Mouse (Mus musculus): ENCODE results near the gene Gm20388. TPM values are rescaled to one million over a fixed set of nuclear protein-coding genes. Genes with fewer than 3 reads are reported as not detected.

Gm20388 gene
- total RNA-seq, 1 experiment = 27.0 TPM

DNA sequence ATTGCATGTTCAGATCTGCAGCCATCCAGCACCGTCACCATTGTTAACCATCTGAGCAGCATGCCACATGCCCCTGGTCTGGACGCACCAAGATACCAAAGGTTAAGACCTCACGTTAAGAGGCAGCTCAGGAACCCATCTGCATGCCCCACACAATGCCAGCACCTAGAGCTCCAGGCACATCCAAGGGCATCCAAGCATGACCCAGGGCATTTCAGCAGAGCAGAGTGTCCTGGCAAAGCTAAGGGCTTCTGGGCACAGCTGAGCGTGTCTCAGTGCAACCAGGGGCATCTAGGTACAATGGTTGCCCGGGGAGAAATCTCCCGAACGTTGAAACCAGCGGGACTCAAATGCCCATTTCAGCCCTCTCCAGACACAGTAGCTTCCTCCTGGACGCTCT lies 2690.0 kb downstream of the Gm20388 start:
- H3K36me3 ChIP-seq (ENCODE audit: control insufficient read depth, insufficient read depth, low read length, poor library complexity, severe bottlenecking) = no peaks in the 10 kb centered on the region
- no peak overlapping the region for H3K9ac ChIP-seq (ENCODE audit: insufficient read depth, low read depth, low read length, poor library complexity, severe bottlenecking)
- in situ Hi-C loops (cut with MboI; ENCODE audit: low sequenced_read_pairs in 2 of 2, unreplicated experiment in 2 of 2) = no loop called here
- DNase-seq (ENCODE audit: low read depth, low spot score) = no peak
- no peak overlapping the region for H3K27ac ChIP-seq (ENCODE audit: insufficient read depth, low read depth, low read length, poor library complexity, severe bottlenecking)
- no peak overlapping the region for H3K4me3 ChIP-seq (ENCODE audit: insufficient read depth in 1 of 2, low read depth in 1 of 2, low read length in 2 of 2, poor library complexity in 1 of 2, severe bottlenecking in 1 of 2)
- no peaks in the 10 kb centered on the region for H3K9me3 ChIP-seq (ENCODE audit: control insufficient read depth, insufficient read depth, low read depth, low read length)
- no peaks in the 10 kb centered on the region for H3K4me1 ChIP-seq (ENCODE audit: control insufficient read depth in 2 of 2, insufficient read depth in 2 of 2, low read length in 2 of 2, poor library complexity in 1 of 2)
- no peak for TF ChIP-seq CHD2 (IDR thresholded peaks at IDR 0.05; ENCODE audit: low read depth, low read length)
- TF ChIP-seq ZNF384 (IDR thresholded peaks at IDR 0.05; ENCODE audit: low read depth, low read length) = no peak
- no peak for TF ChIP-seq HCFC1 (IDR thresholded peaks at IDR 0.05; ENCODE audit: borderline replicate concordance, insufficient read depth, low read length)
- no peak for TF ChIP-seq ZC3H11A (IDR thresholded peaks at IDR 0.05; ENCODE audit: borderline replicate concordance, low read depth, low read length)
- TF ChIP-seq MAFK (IDR thresholded peaks at IDR 0.05; ENCODE audit: insufficient read depth, low read depth, low read length) = no peak

DNA sequence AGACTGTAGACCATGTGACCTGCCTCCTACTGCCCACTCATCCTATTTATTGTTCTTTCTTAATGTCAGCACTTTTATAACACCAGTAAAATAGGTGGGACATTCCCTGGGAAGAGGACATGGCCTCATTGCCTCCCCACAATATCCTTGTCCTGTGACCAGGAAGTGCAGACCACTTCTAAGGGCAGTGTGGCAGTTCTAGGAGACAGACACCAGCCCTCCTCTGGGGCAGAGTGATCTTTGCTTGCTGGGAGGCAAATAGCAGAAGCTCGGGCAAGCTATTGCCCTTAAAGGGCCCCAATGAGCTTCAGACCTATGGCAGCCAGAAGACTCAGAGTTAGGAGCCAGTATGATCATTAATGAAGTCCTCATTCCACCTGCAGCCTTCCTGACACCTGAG lies 2694.0 kb downstream of the Gm20388 start:
- H3K4me1 ChIP-seq (ENCODE audit: control insufficient read depth in 2 of 2, insufficient read depth in 2 of 2, low read length in 2 of 2, poor library complexity in 1 of 2) = no peaks in the 10 kb centered on the region
- no peaks in the 10 kb centered on the region for H3K9me3 ChIP-seq (ENCODE audit: control insufficient read depth, insufficient read depth, low read depth, low read length)
- TF ChIP-seq ZNF384 (IDR thresholded peaks at IDR 0.05; ENCODE audit: low read depth, low read length) (no peak), ZC3H11A (IDR thresholded peaks at IDR 0.05; ENCODE audit: borderline replicate concordance, low read depth, low read length) (no peak), MAFK (IDR thresholded peaks at IDR 0.05; ENCODE audit: insufficient read depth, low read depth, low read length) (no peak), CHD2 (IDR thresholded peaks at IDR 0.05; ENCODE audit: low read depth, low read length) (no peak), HCFC1 (IDR thresholded peaks at IDR 0.05; ENCODE audit: borderline replicate concordance, insufficient read depth, low read length) (no peak)
- no peak overlapping the region for H3K27ac ChIP-seq (ENCODE audit: insufficient read depth, low read depth, low read length, poor library complexity, severe bottlenecking)
- in situ Hi-C loops (cut with MboI; ENCODE audit: low sequenced_read_pairs in 2 of 2, unreplicated experiment in 2 of 2) = no loop called here
- no peak overlapping the region for H3K9ac ChIP-seq (ENCODE audit: insufficient read depth, low read depth, low read length, poor library complexity, severe bottlenecking)
- H3K4me3 ChIP-seq (ENCODE audit: insufficient read depth in 1 of 2, low read depth in 1 of 2, low read length in 2 of 2, poor library complexity in 1 of 2, severe bottlenecking in 1 of 2) = no peak overlapping the region
- DNase-seq (ENCODE audit: low read depth, low spot score) = no peak
- no peaks in the 10 kb centered on the region for H3K36me3 ChIP-seq (ENCODE audit: control insufficient read depth, insufficient read depth, low read length, poor library complexity, severe bottlenecking)

DNA sequence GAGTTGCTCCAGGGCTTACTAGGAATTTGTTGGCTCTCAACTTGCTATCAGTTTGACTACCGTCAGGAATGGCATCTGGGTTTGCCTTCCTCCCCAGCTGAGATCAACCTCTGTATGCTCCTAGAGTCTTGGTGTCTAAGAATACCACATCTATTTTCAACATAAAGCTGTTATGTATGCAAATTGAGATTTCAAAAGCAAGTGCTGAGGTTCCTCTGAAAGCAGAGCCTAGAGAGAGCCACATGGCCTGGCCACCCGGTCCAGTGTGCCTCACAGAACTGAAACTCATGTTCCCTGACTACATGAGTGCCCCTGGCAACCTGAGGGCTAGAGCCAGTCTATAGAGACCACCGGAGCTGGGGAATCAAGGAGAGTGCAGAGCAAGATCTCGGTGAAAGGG lies 2694.7 kb downstream of the Gm20388 start:
- DNase-seq (ENCODE audit: low read depth, low spot score) = no peak
- H3K4me3 ChIP-seq (ENCODE audit: insufficient read depth in 1 of 2, low read depth in 1 of 2, low read length in 2 of 2, poor library complexity in 1 of 2, severe bottlenecking in 1 of 2) = no peak overlapping the region
- no peak overlapping the region for H3K9ac ChIP-seq (ENCODE audit: insufficient read depth, low read depth, low read length, poor library complexity, severe bottlenecking)
- no peaks in the 10 kb centered on the region for H3K4me1 ChIP-seq (ENCODE audit: control insufficient read depth in 2 of 2, insufficient read depth in 2 of 2, low read length in 2 of 2, poor library complexity in 1 of 2)
- TF ChIP-seq ZC3H11A (IDR thresholded peaks at IDR 0.05; ENCODE audit: borderline replicate concordance, low read depth, low read length) (no peak), CHD2 (IDR thresholded peaks at IDR 0.05; ENCODE audit: low read depth, low read length) (no peak), MAFK (IDR thresholded peaks at IDR 0.05; ENCODE audit: insufficient read depth, low read depth, low read length) (no peak), ZNF384 (IDR thresholded peaks at IDR 0.05; ENCODE audit: low read depth, low read length) (no peak), HCFC1 (IDR thresholded peaks at IDR 0.05; ENCODE audit: borderline replicate concordance, insufficient read depth, low read length) (no peak)
- no peaks in the 10 kb centered on the region for H3K36me3 ChIP-seq (ENCODE audit: control insufficient read depth, insufficient read depth, low read length, poor library complexity, severe bottlenecking)
- in situ Hi-C loops (cut with MboI; ENCODE audit: low sequenced_read_pairs in 2 of 2, unreplicated experiment in 2 of 2) = no loop called here
- H3K27ac ChIP-seq (ENCODE audit: insufficient read depth, low read depth, low read length, poor library complexity, severe bottlenecking) = no peak overlapping the region
- H3K9me3 ChIP-seq (ENCODE audit: control insufficient read depth, insufficient read depth, low read depth, low read length) = no peaks in the 10 kb centered on the region

DNA sequence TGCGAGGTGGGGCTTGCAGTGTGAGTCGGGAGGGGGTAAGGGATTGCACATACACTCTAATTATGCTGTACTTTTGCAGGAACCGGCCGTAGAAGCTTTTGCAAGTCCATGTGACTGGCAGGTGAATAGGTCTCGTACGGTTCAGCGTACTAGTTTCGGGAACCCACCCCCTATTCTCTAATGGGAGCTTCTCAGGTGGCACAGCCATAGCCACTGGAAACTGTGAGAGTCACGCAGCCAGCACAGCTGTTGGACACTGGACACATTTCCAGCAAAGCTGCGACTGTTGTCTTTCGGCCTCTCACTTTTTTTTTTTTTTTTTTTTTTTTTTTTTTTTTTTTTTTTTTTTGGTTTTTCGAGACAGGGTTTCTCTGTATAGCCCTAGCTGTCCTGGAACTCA lies 2696.2 kb downstream of the Gm20388 start:
- H3K9me3 ChIP-seq (ENCODE audit: control insufficient read depth, insufficient read depth, low read depth, low read length) = no peaks in the 10 kb centered on the region
- no peak for DNase-seq (ENCODE audit: low read depth, low spot score)

GRCm38 (mm10) chr8:122610209-122610608 lies 2699.6 kb downstream of the Gm20388 start:
- no peak overlapping the region for H3K27ac ChIP-seq (ENCODE audit: insufficient read depth, low read depth, low read length, poor library complexity, severe bottlenecking)
- H3K4me1 ChIP-seq (ENCODE audit: control insufficient read depth in 2 of 2, insufficient read depth in 2 of 2, low read length in 2 of 2, poor library complexity in 1 of 2) = no peaks in the 10 kb centered on the region
- in situ Hi-C loops (cut with MboI; ENCODE audit: low sequenced_read_pairs in 2 of 2, unreplicated experiment in 2 of 2) = loop anchor here in 1 of 2 experiments (10.0 kb wide), 1 partner anchor 215 kb away; no protein-coding TSS in a partner anchor
- no peak overlapping the region for H3K4me3 ChIP-seq (ENCODE audit: insufficient read depth in 1 of 2, low read depth in 1 of 2, low read length in 2 of 2, poor library complexity in 1 of 2, severe bottlenecking in 1 of 2)
- H3K9me3 ChIP-seq (ENCODE audit: control insufficient read depth, insufficient read depth, low read depth, low read length) = no peaks in the 10 kb centered on the region
- TF ChIP-seq ZNF384 (IDR thresholded peaks at IDR 0.05; ENCODE audit: low read depth, low read length) = no peak
- no peak for TF ChIP-seq HCFC1 (IDR thresholded peaks at IDR 0.05; ENCODE audit: borderline replicate concordance, insufficient read depth, low read length)
- TF ChIP-seq CHD2 (IDR thresholded peaks at IDR 0.05; ENCODE audit: low read depth, low read length) = no peak
- no peak for TF ChIP-seq MAFK (IDR thresholded peaks at IDR 0.05; ENCODE audit: insufficient read depth, low read depth, low read length)
- no peaks in the 10 kb centered on the region for H3K36me3 ChIP-seq (ENCODE audit: control insufficient read depth, insufficient read depth, low read length, poor library complexity, severe bottlenecking)
- no peak overlapping the region for H3K9ac ChIP-seq (ENCODE audit: insufficient read depth, low read depth, low read length, poor library complexity, severe bottlenecking)
- DNase-seq (ENCODE audit: low read depth, low spot score) = no peak

More for the DNA sequence above, 2696.2 kb downstream of the Gm20388 start:
- H3K4me3 ChIP-seq (ENCODE audit: insufficient read depth in 1 of 2, low read depth in 1 of 2, low read length in 2 of 2, poor library complexity in 1 of 2, severe bottlenecking in 1 of 2) = no peak overlapping the region
- no peak overlapping the region for H3K9ac ChIP-seq (ENCODE audit: insufficient read depth, low read depth, low read length, poor library complexity, severe bottlenecking)
- no peak overlapping the region for H3K27ac ChIP-seq (ENCODE audit: insufficient read depth, low read depth, low read length, poor library complexity, severe bottlenecking)
- TF ChIP-seq ZNF384 (IDR thresholded peaks at IDR 0.05; ENCODE audit: low read depth, low read length) (no peak), ZC3H11A (IDR thresholded peaks at IDR 0.05; ENCODE audit: borderline replicate concordance, low read depth, low read length) (no peak), HCFC1 (IDR thresholded peaks at IDR 0.05; ENCODE audit: borderline replicate concordance, insufficient read depth, low read length) (no peak), CHD2 (IDR thresholded peaks at IDR 0.05; ENCODE audit: low read depth, low read length) (no peak), MAFK (IDR thresholded peaks at IDR 0.05; ENCODE audit: insufficient read depth, low read depth, low read length) (no peak)
- H3K4me1 ChIP-seq (ENCODE audit: control insufficient read depth in 2 of 2, insufficient read depth in 2 of 2, low read length in 2 of 2, poor library complexity in 1 of 2) = no peaks in the 10 kb centered on the region
- H3K36me3 ChIP-seq (ENCODE audit: control insufficient read depth, insufficient read depth, low read length, poor library complexity, severe bottlenecking) = no peaks in the 10 kb centered on the region
- in situ Hi-C loops (cut with MboI; ENCODE audit: low sequenced_read_pairs in 2 of 2, unreplicated experiment in 2 of 2) = no loop called here
